Mouse (Mus musculus): ENCODE measurements around the gene Map4k5.
A peak's percentile ranks its signal among the peaks of the same experiment; 100 is the strongest.

Map4k5 gene

DNA sequence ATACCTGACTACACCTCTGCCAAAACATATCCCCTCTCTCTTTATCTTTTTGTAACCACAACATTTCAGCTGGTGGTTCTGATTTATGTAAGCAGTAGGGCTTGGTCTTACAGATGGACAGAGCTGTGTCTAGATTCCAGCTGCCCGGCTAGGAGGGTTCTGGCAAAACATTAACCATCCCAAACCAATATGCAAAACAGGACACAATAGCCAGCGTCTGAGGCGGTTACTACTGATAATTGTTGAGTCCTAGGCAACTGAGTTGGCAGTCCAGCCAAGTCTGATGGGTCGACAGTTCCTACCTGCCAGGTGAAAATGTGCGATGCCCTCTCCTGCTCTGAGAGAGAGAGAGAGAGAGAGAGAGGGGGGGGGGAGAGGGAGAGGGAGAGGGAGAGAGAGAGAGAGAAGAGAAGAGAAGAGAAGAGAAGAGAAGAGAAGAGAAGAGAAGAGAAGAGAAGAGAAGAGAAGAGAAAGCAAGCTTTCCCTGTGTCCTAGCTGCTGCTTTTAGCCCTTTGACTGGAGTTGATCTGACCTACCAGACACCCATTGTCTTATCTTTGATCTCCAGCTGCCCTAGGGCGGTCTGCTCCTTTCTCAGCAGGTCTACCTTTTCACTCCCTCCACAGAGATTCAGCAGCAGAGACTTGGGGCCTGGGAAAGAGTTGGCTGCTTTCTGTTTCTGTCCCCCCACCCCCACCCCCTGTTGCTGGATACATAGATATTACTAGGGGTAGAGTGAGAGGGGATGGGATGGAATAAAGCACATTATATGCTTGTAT, 109.6 kb downstream of the Map4k5 start:
- no peak for DNase-seq

DNA sequence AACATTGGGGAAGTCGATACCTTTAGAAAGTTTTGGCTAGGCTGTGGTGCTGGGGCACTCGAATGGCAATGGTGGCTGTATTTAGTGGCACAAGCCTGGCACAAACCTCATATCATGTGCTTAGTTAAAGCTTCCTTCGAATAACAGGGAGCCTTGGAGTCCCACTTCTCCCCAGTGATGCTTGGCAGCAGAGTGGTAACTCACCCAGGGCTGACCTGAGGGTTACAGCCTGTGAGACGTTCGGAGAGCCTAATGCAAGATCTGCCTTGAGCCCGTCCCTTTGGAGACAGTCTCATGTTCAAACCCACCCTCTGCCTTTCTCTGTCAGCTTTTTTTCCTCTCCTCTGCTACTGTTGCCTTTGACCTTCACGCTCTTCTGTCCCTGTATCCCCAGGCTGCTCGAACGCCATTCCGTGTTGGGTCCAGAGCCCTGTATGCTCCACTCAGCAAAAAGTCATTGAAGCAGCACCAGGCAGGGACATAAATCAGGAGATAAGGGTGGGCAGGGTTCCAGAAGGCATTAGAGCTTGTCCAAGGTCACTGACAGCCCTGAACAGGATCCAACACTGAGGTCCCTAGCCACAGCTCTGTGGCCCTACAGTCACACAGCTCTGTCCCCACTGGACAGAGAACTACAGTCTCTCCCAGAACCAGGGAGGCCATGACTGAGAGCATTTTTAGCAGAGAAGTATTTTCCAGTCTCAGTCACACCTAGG, 110.9 kb downstream of the Map4k5 start:
- no peak for DNase-seq

DNA sequence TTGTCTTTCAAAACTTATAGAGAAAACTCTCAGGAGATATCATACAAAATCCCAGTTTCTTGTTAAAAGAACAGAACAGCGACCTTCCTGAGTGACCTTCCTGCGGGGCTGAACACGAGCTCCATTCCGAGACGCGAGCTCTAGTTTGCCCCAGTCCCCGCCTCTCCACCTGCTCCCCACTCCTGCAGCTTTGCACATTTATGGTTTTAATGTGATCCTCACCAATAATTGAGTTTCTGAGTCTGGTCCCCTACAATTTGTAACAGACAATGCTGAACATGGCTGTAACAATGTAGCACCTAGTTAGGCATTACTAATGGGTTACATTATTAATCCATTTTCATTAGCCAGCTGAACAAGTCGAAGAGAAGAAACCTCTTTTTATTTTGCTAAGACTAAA, 111.5 kb downstream of the Map4k5 start:
- DNase-seq = no peak

DNA sequence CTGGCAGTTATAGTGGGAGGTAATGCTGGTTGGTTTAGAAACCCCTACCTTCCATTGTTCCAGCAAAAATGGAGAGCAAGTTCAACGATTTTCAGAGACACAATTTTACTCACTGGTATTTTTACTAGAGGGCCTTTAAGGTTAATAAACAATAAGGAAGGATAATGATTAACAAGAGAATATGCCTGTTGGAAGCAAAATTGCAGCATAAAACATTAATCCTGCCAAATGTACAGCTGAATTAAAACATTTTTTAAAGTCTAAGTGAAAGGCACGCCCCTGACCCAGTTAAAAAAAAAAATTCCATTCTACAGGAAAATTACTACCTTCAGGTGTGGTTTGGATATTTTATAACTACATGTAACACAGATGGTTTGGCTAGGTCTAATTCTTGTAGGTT, 115.0 kb downstream of the Map4k5 start:
- no peak for DNase-seq

DNA sequence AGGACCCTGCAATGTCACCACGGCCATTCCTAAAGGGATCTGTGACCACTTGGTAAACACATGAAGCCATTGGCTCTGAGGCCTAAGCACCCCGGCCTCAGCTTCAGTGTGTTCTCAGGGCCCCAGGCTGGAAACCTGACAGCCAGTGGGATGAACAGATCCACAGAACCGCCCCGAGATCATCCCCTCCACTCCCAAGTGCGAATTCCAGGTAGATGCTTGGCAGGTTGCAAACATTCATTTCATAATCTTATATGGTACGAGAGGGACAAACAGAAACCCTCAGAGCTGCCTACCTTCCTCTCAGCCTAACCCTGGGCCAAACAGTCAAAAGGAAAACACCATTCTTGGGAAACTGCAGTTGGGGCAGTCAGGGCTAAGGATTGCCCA, 115.7 kb downstream of the Map4k5 start:
- no peak for DNase-seq

DNA sequence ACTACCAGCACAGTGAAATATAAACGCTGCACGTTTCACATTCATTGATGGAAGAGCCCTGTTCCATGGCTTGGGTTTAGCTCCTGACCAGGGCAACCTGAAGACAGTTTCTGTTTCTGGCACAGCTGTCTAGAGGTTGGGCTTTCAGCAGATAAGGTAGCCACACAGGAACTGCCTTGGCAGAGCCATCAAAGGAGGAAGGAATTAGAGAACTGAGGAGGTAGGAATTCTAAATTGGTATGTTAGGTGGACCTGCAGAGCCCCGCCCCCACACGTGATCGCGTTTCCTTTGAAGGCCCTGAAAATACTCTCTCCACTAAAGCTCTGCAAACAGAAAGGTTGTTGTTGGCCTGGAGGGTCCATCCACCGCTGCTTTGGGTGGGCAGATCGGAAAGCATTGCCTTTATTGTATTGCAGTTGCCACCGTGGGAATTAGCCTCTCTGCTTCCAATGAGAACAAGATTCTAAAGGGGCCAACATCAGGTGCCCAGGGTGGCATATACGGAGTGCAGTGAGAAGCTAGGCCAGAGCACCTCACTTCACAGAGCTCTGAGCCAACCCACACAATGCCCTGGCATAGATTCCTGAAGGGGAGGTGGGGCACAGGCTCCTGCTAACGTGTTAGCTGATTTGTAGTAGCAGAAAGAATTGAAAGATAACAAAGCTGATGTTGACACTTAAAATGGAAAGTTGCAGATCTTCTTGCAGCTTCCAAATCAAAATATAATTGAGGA, 116.2 kb downstream of the Map4k5 start:
- DNase-seq = peak; percentile 38 to 43

DNA sequence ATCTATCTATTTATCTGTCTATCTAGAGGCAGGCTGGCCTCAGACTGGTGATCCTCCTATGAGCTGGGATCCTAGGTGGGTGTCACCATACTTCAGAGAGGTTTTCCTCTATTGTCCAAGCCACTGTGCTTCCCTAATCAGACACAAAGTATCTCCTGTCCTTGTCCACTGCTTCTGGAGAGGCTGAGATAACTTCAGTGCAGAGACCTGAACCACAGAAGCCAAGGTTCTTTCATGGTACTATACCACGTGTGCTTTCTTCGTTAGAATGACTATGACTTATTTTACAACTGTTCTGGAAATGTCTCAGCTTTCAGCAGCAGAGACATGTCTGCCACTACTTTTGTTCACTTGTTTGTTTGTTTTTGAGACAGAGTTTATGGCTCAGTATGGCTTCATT, 124.2 kb downstream of the Map4k5 start:
- DNase-seq = no peak

DNA sequence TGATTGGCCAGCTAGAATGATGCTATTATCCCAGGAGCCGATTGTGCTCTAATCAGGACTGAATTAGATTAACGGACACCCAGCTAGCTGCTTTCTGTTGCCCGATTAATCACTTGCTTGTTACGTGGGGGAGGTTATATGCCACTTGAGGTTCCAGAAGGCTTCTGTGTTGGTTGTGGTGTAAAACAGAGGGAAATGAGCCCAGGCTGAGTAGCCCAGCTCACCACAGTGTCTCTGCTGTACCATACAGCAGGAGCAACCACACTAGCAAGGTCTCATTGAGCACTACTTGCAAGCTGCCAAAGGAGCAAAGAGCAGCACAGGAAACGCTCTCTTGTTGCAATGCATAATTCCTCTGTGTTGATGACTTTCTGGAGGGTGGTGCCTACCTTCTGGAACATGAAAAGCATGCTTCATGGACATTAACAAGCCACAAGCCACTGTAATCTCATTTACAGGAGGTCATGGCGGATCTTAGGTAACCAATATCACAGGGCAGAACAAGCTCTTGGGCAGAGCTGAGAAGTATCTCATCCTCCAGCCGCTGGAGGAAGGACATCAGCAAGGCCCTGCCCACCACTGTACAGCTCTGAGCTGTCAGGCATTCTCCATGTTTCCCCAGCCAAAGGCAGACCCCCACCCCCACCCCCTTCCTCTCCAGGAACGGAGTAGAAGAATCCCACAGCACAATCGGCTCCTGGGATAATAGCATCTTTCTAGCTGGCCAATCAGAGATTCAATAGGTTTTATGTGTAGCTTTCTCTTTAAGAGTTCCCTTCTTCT, 125.3 kb downstream of the Map4k5 start:
- DNase-seq = no peak

DNA sequence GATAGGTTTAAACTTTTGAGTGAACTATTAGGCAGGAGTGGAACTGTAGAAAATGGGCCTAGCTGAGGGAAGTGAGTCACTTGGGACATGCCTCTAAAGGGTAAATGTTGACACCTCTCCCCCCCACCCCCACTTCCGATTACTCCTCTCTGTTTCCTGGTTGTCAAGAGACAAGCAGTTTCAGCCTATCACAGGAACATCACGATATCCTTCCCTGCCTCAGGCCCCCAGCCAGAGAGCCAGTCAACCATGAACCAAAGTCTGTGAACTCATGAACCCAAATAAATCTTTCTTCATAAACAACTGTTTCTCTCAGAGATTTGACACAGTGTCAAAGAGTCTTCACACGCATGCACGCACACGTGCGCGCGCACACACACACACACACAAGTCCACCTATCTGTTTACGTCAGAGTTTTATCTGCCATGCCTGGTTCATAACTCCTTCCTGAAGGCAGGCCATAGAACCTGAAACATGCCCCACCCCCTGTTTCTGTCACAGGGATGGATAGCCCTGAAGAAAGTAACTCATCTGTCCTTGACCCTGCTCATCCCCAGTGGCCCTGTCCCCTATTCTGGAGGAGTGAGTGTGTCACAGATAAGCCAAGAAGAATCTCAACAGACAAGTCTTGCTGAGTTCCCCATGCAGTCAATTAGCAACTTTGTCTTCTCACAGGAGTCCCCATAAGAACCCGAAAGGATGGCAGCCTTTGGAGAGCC, 126.7 kb downstream of the Map4k5 start:
- DNase-seq = peak; percentile 59 to 71

DNA sequence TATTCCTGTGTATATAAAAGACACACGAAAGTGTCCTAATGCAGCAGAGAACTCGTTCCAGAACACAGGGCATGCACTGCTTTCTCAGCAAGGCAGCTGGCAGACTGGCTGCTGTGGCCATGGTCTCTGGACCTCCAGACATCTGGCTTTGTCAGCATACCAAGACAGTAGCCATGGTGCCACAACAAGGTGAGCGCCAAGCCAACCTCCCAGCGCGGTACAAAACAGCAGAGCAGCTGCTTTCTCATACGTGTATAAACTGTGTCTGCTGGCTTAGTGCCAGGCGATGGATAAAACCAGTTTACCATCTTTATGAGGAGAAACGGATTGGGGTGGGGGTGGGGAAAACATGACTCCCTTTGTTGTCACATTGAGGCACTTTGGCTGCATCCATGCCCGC, 127.5 kb downstream of the Map4k5 start:
- DNase-seq = no peak

DNA sequence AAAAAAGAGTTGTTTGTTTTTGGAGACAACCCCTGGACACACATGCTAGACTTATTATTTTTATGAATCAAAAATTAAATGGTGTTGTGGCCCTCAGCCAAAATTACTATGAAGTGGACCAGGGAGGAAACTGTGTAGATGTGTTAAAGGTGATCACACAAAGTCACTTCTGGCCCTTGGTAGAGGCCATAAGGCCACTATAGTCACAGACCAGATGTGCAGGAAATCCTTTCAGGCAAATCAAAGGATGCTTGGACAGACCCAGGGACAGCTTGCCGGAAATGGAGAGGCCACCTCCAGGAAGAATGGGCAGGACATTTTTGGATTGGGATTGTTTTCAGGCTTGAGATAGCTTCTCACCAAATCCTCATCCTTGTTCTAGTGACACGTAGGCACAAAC, 131.4 kb downstream of the Map4k5 start:
- DNase-seq = no peak

DNA sequence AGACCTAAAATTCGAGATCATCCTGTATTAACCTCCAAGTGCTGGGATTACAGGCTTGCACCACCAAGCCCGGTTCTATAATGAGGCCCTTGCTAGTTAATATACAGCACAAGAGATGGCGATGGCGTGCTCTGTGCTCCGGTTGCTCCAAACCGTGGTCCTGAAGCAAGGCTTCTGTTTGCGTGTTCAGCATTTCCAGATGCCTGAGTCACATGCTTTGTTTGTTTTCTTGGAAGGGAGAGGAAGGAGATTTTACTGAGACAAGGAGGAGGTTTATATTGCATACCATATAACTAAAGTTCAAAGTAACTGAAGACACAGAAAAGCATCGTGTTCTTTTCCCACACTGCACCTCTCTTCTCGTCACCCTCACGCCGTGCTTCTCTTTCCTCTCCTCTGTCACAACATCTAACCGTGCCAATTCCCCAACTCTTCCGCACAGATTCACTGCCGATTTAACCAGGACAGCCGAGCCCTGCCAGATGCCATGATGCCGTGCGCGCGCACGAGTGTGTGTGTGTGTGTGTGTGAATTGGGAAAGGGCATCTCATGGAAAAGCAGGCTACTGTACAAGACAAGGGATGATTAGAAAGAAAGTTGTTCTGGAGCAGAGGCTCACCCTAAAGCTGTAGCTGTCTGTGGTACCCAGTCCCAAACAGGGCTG, 132.1 kb downstream of the Map4k5 start:
- DNase-seq = no peak

DNA sequence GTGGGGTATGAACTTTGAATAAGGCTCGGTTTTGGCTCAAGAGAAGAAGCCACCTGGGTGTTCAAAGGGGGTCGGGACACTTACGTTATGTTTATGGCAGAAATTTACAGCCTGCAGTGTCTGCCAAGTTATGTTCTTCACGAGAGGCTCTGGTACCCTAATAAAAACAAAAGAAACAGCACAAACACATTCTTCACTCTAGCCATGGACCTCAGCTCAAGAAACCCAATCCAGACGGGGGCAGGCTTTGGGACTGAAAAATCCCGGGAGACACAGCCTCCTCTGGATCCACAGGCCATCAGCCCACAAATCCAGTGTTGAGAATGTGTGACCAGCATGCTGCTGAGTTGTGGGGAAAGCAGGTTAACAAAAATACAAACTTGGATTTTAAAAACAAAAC, 133.0 kb downstream of the Map4k5 start:
- no peak for DNase-seq

DNA sequence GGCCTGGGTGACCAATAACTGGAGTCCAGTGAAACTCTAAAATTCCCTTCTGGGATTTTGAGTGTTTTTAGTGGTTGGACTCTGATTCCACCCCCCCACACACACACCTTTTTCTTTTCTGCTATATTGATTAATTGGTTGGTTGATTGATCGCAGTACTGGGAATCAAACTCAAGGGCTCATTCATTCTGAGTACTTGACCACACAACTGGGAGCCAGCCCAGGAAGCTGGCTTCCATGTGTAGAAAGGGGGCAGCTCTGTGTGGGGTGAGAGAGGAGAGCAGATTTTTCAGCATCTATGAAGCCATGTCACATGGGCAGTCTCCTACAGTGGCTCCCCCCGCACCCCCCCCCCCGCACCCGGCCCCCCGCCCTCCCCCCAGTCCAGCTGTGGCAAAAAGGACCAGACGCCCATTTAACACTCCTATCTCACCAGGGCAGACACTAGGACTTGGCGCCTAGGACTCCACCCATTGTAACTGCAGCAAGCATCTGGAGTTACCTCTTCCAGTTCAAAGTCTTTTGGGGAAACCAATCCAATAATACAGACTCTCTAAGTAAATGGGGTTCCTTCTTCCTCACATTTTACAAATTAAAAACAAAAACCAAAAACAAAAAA, 133.6 kb downstream of the Map4k5 start:
- no peak for DNase-seq

DNA sequence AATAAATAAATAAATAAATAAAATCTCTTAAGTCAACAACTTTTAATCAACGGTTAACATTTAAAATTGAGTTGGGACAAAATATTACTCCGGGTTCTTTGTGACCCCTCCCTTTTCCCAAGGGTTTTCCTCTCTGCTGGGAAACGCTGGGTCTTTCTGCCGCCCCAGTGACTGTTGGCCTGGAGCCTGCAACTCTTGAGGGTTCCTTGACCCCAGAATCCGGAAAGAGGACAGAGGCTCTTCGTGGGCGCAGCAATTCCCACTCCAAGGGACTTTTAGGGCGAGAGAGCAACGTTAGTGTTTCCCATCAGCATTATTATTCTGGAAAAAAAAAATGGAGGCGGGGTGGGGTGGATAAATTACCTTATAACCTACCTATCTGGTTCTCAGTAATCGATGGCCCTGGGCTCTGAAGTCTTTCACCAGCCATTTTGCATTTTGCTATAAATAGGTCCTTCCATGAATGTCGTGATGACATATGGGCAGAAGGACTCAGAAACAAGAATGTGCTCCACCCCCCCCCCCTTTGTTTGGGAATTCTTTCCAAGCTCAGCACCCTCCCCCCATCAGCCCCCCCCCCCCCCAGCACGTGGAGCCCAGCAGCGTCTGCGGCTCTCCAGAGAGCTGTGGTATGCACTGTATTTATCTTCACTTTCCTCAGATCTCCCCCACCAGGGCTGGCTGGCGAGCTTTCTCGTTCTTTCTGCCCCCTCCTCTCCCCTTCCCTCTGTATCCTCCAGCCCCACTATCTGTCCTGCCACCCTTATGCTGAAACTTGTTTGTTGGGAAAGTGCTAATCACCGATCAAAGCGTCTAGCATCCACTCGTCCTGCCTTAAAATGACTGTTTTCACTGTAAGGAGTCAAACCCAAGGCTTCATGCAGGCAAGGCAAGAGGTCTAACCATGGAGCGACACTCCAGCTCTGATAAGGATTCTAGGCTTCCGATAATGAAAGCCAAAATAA, 134.5 kb downstream of the Map4k5 start:
- DNase-seq = no peak

DNA sequence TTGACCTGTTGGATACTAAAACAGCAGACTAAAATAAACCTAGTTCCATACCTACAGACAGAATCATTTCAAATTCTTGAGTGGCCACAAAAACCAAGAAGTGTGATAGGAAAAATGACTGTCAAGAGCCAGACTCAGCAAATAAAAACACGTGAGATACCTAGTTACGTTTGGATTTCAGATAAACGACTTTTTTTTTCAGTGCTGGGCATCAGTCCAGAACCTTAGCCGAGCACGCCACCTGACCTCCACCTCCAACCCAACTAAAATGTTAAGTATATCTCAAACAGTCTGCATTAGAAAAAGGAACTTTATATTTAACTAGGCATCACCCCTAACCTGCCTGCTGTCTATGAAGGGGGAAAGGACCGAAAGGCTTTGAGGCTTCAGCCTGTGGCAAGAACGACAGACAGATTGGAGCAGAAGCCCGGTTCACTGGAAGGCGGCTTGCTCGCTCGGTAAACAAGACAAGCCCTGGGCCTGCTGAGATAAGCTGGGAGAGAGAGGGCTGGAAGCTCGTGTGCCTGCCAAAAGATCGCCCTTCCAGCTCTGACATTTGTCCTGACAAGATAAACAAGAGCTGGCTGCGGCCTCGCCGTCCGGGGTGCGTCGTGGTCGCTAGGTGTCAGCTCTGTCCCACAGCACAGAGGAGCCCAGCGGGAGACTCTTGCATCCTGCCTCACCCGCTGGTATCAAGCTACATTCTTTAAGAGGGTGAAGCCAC, 135.4 kb downstream of the Map4k5 start:
- DNase-seq = peak; percentile 80 to 83

DNA sequence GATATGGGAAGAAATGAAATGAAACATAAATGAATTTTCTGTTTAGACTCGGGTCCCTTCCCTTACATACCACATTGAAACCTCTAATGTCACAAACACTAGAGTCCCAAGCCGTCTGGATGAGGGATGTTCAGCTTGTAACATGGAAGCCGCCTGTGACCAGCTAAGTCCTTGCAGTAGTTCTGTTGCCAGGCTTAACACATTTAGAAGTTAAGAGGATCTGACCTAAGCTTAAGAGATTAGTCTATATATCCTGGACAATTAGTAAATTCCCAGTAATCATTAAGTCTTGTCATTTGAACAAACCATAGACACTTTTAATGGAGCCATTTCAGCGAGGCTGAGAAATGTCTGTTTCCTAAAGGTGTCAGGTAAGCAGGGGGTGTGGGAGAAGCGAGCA, 137.0 kb downstream of the Map4k5 start:
- no peak for DNase-seq

DNA sequence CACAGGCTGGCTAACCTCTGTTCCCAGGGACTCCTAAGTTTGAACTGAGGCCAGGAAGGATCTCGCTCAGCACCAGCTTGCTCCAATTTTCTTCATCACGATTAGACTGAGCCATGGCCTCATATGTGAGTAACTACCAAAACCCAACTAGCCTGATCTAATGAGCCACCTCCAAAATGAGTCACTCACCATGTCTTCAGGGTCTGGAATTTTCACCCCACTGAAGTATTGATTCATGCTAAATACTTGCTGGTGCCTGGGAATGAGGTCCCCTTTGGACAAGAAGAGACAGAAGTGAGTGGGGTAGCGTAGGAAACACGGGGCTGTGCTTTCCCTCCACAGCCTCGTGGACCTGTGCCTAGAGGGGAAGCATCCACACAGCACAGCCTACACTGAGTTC, 139.1 kb downstream of the Map4k5 start:
- no peak for DNase-seq
